Mouse (Mus musculus) gonadal fat pad, adult 2 months (tissue): ENCODE data around the gene Gm20388. TPM values are rescaled to one million over a fixed set of nuclear protein-coding genes. Genes with fewer than 3 reads are reported as not detected.
"Not testable (repeated sequence)": the region's sequence is repeated elsewhere in the genome, so short reads cannot be mapped to it uniquely, and the experiment has no call there.

Source experiments
- DNase-seq: peaks from one replicate; pipeline ENCODE4 v3.0.0-alpha.2; 2012; ENCODE audit warnings: low read depth
- polyA plus RNA-seq: library from polyadenylated mRNA; depleted of rRNA; stranded (reverse); fragments of >200 nt; gene quantifications from 2 replicates; pipeline ENCODE4 v1.2.3, GENCODE M21; 2012

Gm20388 gene
- polyA plus RNA-seq, 1 experiment = 119 TPM

GRCm38 (mm10) chr8:123212321-123213117, 3301.9 kb downstream of the Gm20388 start, which contains the start of the genes Chmp1a and Spata33:
Chmp1a (minus strand) TSS chr8:123212763.
Spata33 (plus strand) TSS chr8:123212832.
- DNase-seq = no peak

- DNase-seq = no peak
These were observed 3302.6 kb downstream of the Gm20388 start for GRCm38 (mm10) chr8:123213118-123213772.

- no peak for DNase-seq
These were observed 3304.8 kb downstream of the Gm20388 start for GRCm38 (mm10) chr8:123215430-123215829.

GRCm38 (mm10) chr8:123220917-123221316, 3310.3 kb downstream of the Gm20388 start:
- no peak for DNase-seq

- DNase-seq = no peak
These were observed 3313.9 kb downstream of the Gm20388 start, which contains the start of gene Cdk10 for GRCm38 (mm10) chr8:123224278-123225266. Cdk10 (plus strand) TSS chr8:123224842.

- DNase-seq = no peak
These were observed 3317.8 kb downstream of the Gm20388 start for GRCm38 (mm10) chr8:123228416-123228815.

GRCm38 (mm10) chr8:123230326-123230725, 3319.7 kb downstream of the Gm20388 start:
- not testable (repeated sequence) for DNase-seq

GRCm38 (mm10) chr8:123231742-123232141, 3321.1 kb downstream of the Gm20388 start:
- DNase-seq = no peak

- DNase-seq = no peak
These were observed 3321.9 kb downstream of the Gm20388 start for GRCm38 (mm10) chr8:123232553-123232952.

- no peak for DNase-seq
These were observed 3322.7 kb downstream of the Gm20388 start for GRCm38 (mm10) chr8:123233300-123233699.

GRCm38 (mm10) chr8:123233760-123234159, 3323.1 kb downstream of the Gm20388 start:
- DNase-seq = no peak

- no peak for DNase-seq
These were observed 3324.4 kb downstream of the Gm20388 start for GRCm38 (mm10) chr8:123234918-123235519.

- peak; percentile 79 for DNase-seq
These were observed 3325.2 kb downstream of the Gm20388 start, which contains the start of gene Spata2l for GRCm38 (mm10) chr8:123235520-123236497. Spata2l (minus strand) TSS chr8:123236233.

- DNase-seq = no peak
These were observed 3328.8 kb downstream of the Gm20388 start for GRCm38 (mm10) chr8:123239398-123239797.

GRCm38 (mm10) chr8:123242107-123242923, 3331.7 kb downstream of the Gm20388 start:
- DNase-seq = no peak

GRCm38 (mm10) chr8:123243053-123243452, 3332.4 kb downstream of the Gm20388 start:
- DNase-seq = no peak

- DNase-seq = no peak
These were observed 3333.7 kb downstream of the Gm20388 start for GRCm38 (mm10) chr8:123244382-123244781.

GRCm38 (mm10) chr8:123245543-123245942, 3334.9 kb downstream of the Gm20388 start:
- no peak for DNase-seq

- DNase-seq = no peak
These were observed 3337.1 kb downstream of the Gm20388 start for GRCm38 (mm10) chr8:123247748-123248147.
